Mouse (Mus musculus): ENCODE measurements around the gene Agfg2.

Gene Agfg2

GRCm38 (mm10) chr5:137610056-137610455 is 74.5 kb downstream of the Agfg2 start:
- DNase-seq (ENCODE audit: low spot score in 2 of 2) = no peak

DNA sequence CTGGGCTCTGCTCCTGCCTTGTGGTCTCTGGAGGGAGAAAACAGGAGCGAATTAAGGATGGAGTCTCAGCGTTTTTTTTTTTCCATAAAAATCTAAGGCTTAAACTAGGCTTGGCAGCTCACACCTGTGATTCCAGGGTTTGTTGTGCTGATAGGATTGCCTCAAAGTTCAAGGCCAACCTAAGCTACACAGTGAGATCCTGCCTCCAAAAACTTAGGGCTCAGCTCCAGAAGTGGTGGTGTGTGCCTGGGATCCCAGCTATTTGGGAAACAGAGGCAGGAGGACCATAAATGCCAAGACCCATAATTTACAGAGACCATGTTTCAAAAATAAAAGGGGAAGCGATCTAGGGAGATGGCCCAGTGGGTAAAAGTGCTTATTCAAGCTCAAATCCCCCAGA is 75.2 kb downstream of the Agfg2 start:
- DNase-seq (ENCODE audit: low spot score in 2 of 2) = no peak

- DNase-seq (ENCODE audit: low spot score in 2 of 2) = no peak
Observed at GRCm38 (mm10) chr5:137608654-137609190, 75.8 kb downstream of the Agfg2 start.

DNA sequence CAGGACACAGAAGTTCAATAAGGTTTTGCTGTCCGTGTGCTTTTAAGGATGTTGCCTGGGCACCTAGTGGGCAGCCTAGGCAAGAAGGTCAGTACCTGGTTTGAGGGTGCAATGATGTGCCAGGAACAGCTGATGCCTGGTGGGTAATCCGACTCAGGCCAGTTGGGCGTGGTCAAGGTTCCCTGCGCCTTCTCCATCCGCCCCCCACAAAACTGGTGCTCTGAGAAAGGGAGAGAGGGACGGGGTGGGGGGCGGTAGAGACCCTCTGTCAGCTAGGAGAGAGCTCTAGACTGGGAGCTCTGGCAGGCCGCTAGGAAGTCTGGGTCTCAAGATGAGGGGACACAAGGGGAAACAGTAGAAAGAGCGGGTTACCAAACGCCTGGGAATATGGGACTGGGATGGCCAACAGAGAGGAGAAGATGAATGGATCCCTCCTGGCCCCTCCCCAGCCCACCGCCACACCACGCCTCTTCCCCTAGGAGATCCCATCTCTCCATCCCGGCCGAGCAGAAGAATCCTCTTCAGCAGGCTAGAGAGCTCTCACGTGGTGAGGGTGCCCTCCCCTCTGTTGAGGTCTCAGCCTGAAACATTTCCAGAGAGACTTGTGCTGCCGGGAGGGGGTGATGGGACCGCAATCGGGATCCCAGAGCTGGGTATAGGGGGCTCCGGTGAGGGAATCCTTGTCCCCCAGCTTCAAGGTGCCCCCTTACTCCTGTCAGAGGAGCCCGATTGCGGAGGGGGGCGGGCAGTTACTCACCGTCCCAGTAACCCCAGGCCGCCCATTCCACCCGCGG is 76.5 kb downstream of the Agfg2 start:
- no peak for DNase-seq (ENCODE audit: low spot score in 2 of 2)

GRCm38 (mm10) chr5:137601365-137601729 is 83.2 kb downstream of the Agfg2 start:
- no peak for DNase-seq (ENCODE audit: low spot score in 2 of 2)

- DNase-seq (ENCODE audit: low spot score in 2 of 2) = peak; percentile 81 to 91
Observed at GRCm38 (mm10) chr5:137600619-137601364, 83.7 kb downstream of the Agfg2 start, which contains the start of gene Mospd3. Gene Mospd3 (minus strand): TSS chr5:137601058.
